In genomic region chr11:6001981-6002649, GRCm38 (mm10) we compare ENCODE assay signal across 9 mouse cellular contexts. TPM values are rescaled to one million over a fixed set of nuclear protein-coding genes. Genes with fewer than 3 reads are reported as not detected.
DNase-seq lines count a peak whose midpoint lies in the region.
"Had no signal": no experiment of that assay in that cellular context is flagged by ENCODE, and none has a peak within 500 bp of the region (broad histone marks: within the 10 kb centered on the region; RNA-seq: fewer than 3 reads in every experiment).

No protein-coding gene starts in this region.

- DNase-seq in gastrocnemius, adult 18-20 months (ENCODE audit: low spot score) = peak; percentile 56
- no peak for DNase-seq in gastrocnemius, postnatal 10 days
- DNase-seq in urinary bladder, postnatal 14 days (ENCODE audit: low spot score) = peak; percentile 31
- no peak for DNase-seq in urinary bladder, postnatal 10 days (ENCODE audit: low spot score)
- DNase-seq in induced T-regulatory cell, adult 2 months (ENCODE audit: low read depth) = peak; percentile 49
- no peak for DNase-seq in spleen, postnatal 36 days (ENCODE audit: low spot score in 2 of 2)
- DNase-seq in lung, postnatal 25 days (ENCODE audit: low spot score) = no peak
- DNase-seq in ovary, postnatal 10 days (ENCODE audit: low spot score) = no peak
- DNase-seq: lung, postnatal 36 days had no signal

RNA-seq across cellular contexts. Expression of gene Ykt6, which starts 46.6 kb away (rescaled TPM):
- 10 to 100 TPM; 37.0 to 44.9 TPM for total RNA-seq in gastrocnemius, adult 18-20 months (2021)
- 10 to 100 TPM; 46.7 to 50.4 TPM for total RNA-seq in gastrocnemius, postnatal 10 days (2021)

RNA-seq across cellular contexts. Expression of gene Gck, which starts 52.2 kb away (rescaled TPM):
- 1 to 10 TPM; 2.0 to 3.3 TPM for total RNA-seq in gastrocnemius, adult 18-20 months (2021)
- total RNA-seq in gastrocnemius, postnatal 10 days (2021) = not detected

Comparison
In these comparisons a context has a peak if more than half of its experiments do, and no peak if none do; other contexts are left out.
1. DNase-seq: peak in gastrocnemius, adult 18-20 months (single experiment), urinary bladder, postnatal 14 days (single experiment) and induced T-regulatory cell, adult 2 months (single experiment); none in gastrocnemius, postnatal 10 days (single experiment), urinary bladder, postnatal 10 days (single experiment), spleen, postnatal 36 days (0 of 2), lung, postnatal 25 days (single experiment) and ovary, postnatal 10 days (single experiment).